Mouse (Mus musculus) MEL (cell line): ENCODE measurements at regions not wholly inside any gene's neighbourhood (a gene's known extent, or its start where the extent isn't known, plus 50 kb on each side); places are given as distances from the start of the nearest gene placed in this dataset.

Experiments
- DNase-seq: peaks from one replicate; pipeline ENCODE4 v3.0.0; 2011; ENCODE audit warnings: low read depth, low spot score
- H3K27ac ChIP-seq: 2 replicates; pipeline ENCODE4 v1.5.1; 2012; ENCODE audit warnings: low read depth, mild to moderate bottlenecking, control low read depth, low read length, moderate library complexity; ENCODE audit not compliant: control insufficient read depth
- H3K27me3 ChIP-seq, 2 experiments: fragments of 150-350 bp in 1 of 2; sonication (generic) in 1 of 2; 2 replicates each; pipeline ENCODE4 v1.6.1; 2012; ENCODE audit warnings: low read length in 2 of 2, mild to moderate bottlenecking in 2 of 2, improper control_type of control experiment in 1 of 2, moderate library complexity in 1 of 2; ENCODE audit not compliant: insufficient read depth in 2 of 2, control insufficient read depth in 1 of 2
- H3K36me3 ChIP-seq, 2 experiments: 2 replicates each; pipeline ENCODE4 v1.6.1; 2012 to 2014; ENCODE audit warnings: low read length in 2 of 2, improper control_type of control experiment in 1 of 2, inconsistent platforms in 1 of 2, mild to moderate bottlenecking in 1 of 2; ENCODE audit not compliant: insufficient read depth in 2 of 2, control insufficient read depth in 1 of 2
- H3K4me1 ChIP-seq, 2 experiments: fragments of 150-350 bp in 1 of 2; sonication (generic) in 1 of 2; 2 replicates each; pipeline ENCODE4 v1.6.1; 2012; ENCODE audit warnings: low read length in 2 of 2, improper control_type of control experiment in 1 of 2, mild to moderate bottlenecking in 1 of 2; ENCODE audit not compliant: insufficient read depth in 2 of 2, control insufficient read depth in 1 of 2
- H3K4me3 ChIP-seq, 2 experiments: fragments of 150-350 bp in 1 of 2; sonication (generic) in 1 of 2; 2 replicates each; pipeline ENCODE4 v1.5.1; 2012; ENCODE audit warnings: low read depth in 2 of 2, low read length in 2 of 2, mild to moderate bottlenecking in 2 of 2, moderate library complexity in 2 of 2, control low read depth in 1 of 2, improper control_type of control experiment in 1 of 2; ENCODE audit not compliant: control insufficient read depth in 1 of 2, insufficient read depth in 1 of 2
- H3K79me2 ChIP-seq: 2 replicates; pipeline ENCODE4 v1.6.1; 2012; ENCODE audit warnings: mild to moderate bottlenecking, low read length, moderate library complexity; ENCODE audit not compliant: control insufficient read depth, poor library complexity, insufficient read depth
- H3K9ac ChIP-seq: 2 replicates; pipeline ENCODE4 v1.6.1; 2012; ENCODE audit warnings: low read depth, mild to moderate bottlenecking, control low read depth, low read length, moderate library complexity; ENCODE audit not compliant: control insufficient read depth, poor library complexity, severe bottlenecking
- H3K9me3 ChIP-seq: fragments of 150-350 bp; sonication (generic); replicated peaks from 2 replicates; pipeline ENCODE4 v1.6.1; 2012; ENCODE audit warnings: mild to moderate bottlenecking, low read length, improper control_type of control experiment, moderate library complexity; ENCODE audit not compliant: insufficient read depth
- CTCF ChIP-seq, 3 experiments: IDR thresholded peaks in 2 of 3; conservative IDR thresholded peaks in 1 of 3; 2 replicates each; pipeline ENCODE4 v1.5.1; 2011 to 2012; ENCODE audit warnings: low read length in 3 of 3, low read depth in 2 of 3, mild to moderate bottlenecking in 2 of 3, improper control_type of control experiment in 1 of 3, inconsistent platforms in 1 of 3, mixed read lengths in 1 of 3, moderate library complexity in 1 of 3; ENCODE audit not compliant: control insufficient read depth in 1 of 3, insufficient read depth in 1 of 3, poor library complexity in 1 of 3, severe bottlenecking in 1 of 3
- EP300 ChIP-seq, 2 experiments: IDR thresholded peaks; 2 replicates each; pipeline ENCODE4 v1.6.1; 2011; ENCODE audit warnings: improper control_type of control experiment in 2 of 2, low read length in 2 of 2, low read depth in 1 of 2, mild to moderate bottlenecking in 1 of 2
- ETS1 ChIP-seq: IDR thresholded peaks from 2 replicates; pipeline ENCODE4 v1.6.1; 2012; ENCODE audit warnings: low read depth, mild to moderate bottlenecking, inconsistent platforms, low read length, improper control_type of control experiment, moderate library complexity
- GABPA ChIP-seq: IDR thresholded peaks from 2 replicates; pipeline ENCODE4 v1.6.1; 2012; ENCODE audit warnings: low read depth, mild to moderate bottlenecking, inconsistent platforms, low read length, improper control_type of control experiment, moderate library complexity
- GATA1 ChIP-seq: IDR thresholded peaks from 2 replicates; pipeline ENCODE4 v1.6.1; 2011; ENCODE audit warnings: low read depth, low read length, improper control_type of control experiment
- HCFC1 ChIP-seq: IDR thresholded peaks from 2 replicates; pipeline ENCODE4 v1.6.1; 2012; ENCODE audit warnings: low read depth, mild to moderate bottlenecking, inconsistent platforms, low read length, improper control_type of control experiment, moderate library complexity
- KAT2A ChIP-seq: conservative IDR thresholded peaks from 2 replicates; pipeline ENCODE4 v1.6.1; 2012; ENCODE audit warnings: low read depth, low read length, improper control_type of control experiment, inconsistent platforms
- MAFK ChIP-seq: IDR thresholded peaks from 2 replicates; pipeline ENCODE4 v1.6.1; 2011; ENCODE audit warnings: low read depth, mild to moderate bottlenecking, low read length, improper control_type of control experiment, borderline replicate concordance
- MAX ChIP-seq: IDR thresholded peaks from 2 replicates; pipeline ENCODE4 v1.6.1; 2011; ENCODE audit warnings: low read length, improper control_type of control experiment
- MAZ ChIP-seq: IDR thresholded peaks from 2 replicates; pipeline ENCODE4 v1.6.1; 2012; ENCODE audit warnings: low read depth, mild to moderate bottlenecking, inconsistent platforms, low read length, improper control_type of control experiment
- MYC ChIP-seq: IDR thresholded peaks from 2 replicates; pipeline ENCODE4 v1.6.1; 2011; ENCODE audit warnings: low read depth, mild to moderate bottlenecking, low read length, improper control_type of control experiment, moderate library complexity
- NELFE ChIP-seq: IDR thresholded peaks from 2 replicates; pipeline ENCODE4 v1.6.1; 2011; ENCODE audit warnings: low read depth, low read length, improper control_type of control experiment
- POLR2AphosphoS5 ChIP-seq: IDR thresholded peaks from 2 replicates; pipeline ENCODE4 v1.6.1; 2012; ENCODE audit warnings: low read depth, borderline replicate concordance, mild to moderate bottlenecking, inconsistent platforms, low read length, moderate library complexity, mixed read lengths
- RCOR1 ChIP-seq: IDR thresholded peaks from 2 replicates; pipeline ENCODE4 v1.6.1; 2012; ENCODE audit warnings: low read depth, mild to moderate bottlenecking, inconsistent platforms, low read length, improper control_type of control experiment
- SIN3A ChIP-seq: IDR thresholded peaks from 2 replicates; pipeline ENCODE4 v1.6.1; 2012; ENCODE audit warnings: low read length, improper control_type of control experiment, inconsistent platforms
- TAL1 ChIP-seq: IDR thresholded peaks from 2 replicates; pipeline ENCODE4 v1.6.1; 2012; ENCODE audit warnings: mild to moderate bottlenecking, inconsistent platforms, low read length, moderate library complexity, mixed read lengths
- TBP ChIP-seq: IDR thresholded peaks from 2 replicates; pipeline ENCODE4 v1.8.0; 2011; ENCODE audit warnings: low read depth, low read length, improper control_type of control experiment
- TCF12 ChIP-seq: IDR thresholded peaks from 2 replicates; pipeline ENCODE4 v1.6.1; 2014; ENCODE audit warnings: low read depth, mild to moderate bottlenecking, inconsistent platforms, low read length, improper control_type of control experiment, moderate library complexity
- UBTF ChIP-seq: IDR thresholded peaks from 2 replicates; pipeline ENCODE4 v1.6.1; 2012; ENCODE audit warnings: low read depth, mild to moderate bottlenecking, inconsistent platforms, low read length, improper control_type of control experiment, moderate library complexity, borderline replicate concordance; ENCODE audit not compliant: insufficient read depth
- ZC3H11A ChIP-seq: IDR thresholded peaks from 2 replicates; pipeline ENCODE4 v1.6.1; 2012; ENCODE audit warnings: low read depth, mild to moderate bottlenecking, inconsistent platforms, low read length, improper control_type of control experiment
- ZKSCAN1 ChIP-seq: IDR thresholded peaks from 2 replicates; pipeline ENCODE4 v1.6.1; 2012; ENCODE audit warnings: low read depth, mild to moderate bottlenecking, inconsistent platforms, low read length, improper control_type of control experiment, moderate library complexity

DNA sequence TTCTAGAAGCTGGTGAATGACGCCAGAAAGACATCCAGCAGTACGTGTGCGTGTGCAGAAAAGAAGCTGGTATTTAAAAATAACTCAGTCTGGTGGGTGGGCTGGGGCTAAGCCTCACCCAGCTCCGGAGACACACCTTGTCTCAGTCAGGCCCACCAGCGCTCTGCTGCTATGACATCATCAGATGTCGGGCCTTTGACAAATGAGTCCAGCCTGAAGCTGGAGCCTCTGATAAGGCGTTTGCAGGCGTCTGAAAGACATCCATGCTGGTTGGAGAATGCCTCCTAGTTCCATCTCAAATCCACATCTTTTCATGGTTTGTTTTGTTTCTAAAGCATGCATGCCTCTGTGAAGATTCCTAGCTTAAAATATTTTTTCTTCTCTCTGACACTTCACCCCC, 344.2 kb downstream of the H2al1j start:
- no peaks in the 10 kb centered on the region; a peak in 1 of 4 replicates for H3K27me3 ChIP-seq

DNA sequence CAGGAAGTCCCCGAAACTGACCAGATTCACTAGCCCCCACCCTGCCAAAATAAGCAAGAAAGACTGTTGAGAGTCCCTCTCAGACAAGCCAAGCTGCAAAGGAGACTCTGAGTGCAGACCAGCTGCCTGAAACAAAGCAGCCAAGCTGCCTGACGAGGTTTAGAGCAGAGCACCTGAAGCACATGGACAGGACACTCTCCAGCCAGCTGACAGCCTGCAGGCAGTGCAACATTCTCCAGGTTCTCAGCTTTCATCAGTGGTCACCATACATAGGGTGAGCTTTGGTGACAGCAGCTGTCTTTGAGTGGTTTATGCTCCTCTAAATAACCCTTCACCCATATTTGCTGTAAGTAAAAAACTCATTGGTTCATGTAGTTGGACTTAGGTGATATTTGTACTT, 350.5 kb downstream of the H2al1j start:
- H3K9me3 ChIP-seq: no peaks in the 10 kb centered on the region
- no peak overlapping the region for H3K4me3 ChIP-seq
- H3K27ac ChIP-seq: no peak overlapping the region
- H3K27me3 ChIP-seq: no peaks in the 10 kb centered on the region
- peaks cover 0 to 13% of the 10 kb centered on the region in 2 experiments; a peak in 2 of 4 replicates for H3K36me3 ChIP-seq
- no peak for DNase-seq
- H3K79me2 ChIP-seq: no peaks in the 10 kb centered on the region
- TF ChIP-seq ETS1 (no peak), ZKSCAN1 (no peak), ZC3H11A (no peak), POLR2AphosphoS5 (no peak)
- peaks cover 7 to 15% of the 10 kb centered on the region in 2 experiments for H3K4me1 ChIP-seq
- H3K9ac ChIP-seq: no peak overlapping the region

More for the DNA sequence above, 344.2 kb downstream of the H2al1j start:
- H3K9me3 ChIP-seq: no peaks in the 10 kb centered on the region
- H3K27ac ChIP-seq: no peak overlapping the region
- peaks cover 0 to 4% of the 10 kb centered on the region in 2 experiments; a peak in 2 of 4 replicates for H3K36me3 ChIP-seq
- no peak for TF ChIP-seq MYC
- peak; percentile 73 for TF ChIP-seq ETS1
- TF ChIP-seq TAL1: peak; percentile 69
- peak; percentile 62 for TF ChIP-seq GATA1
- TF ChIP-seq ZC3H11A: no peak
- TF ChIP-seq TCF12: peak; percentile 22; the same call in 1 of the 2 replicates
- peak; percentile 36 to 37; a peak in 2 of 4 replicates for TF ChIP-seq EP300 (IDR thresholded peaks at IDR 0.05; ENCODE audit: low read depth in 1 of 2, low read length in 2 of 2)
- no peak overlapping the region for H3K9ac ChIP-seq
- no peak overlapping the region for H3K4me3 ChIP-seq
- H3K79me2 ChIP-seq: no peaks in the 10 kb centered on the region
- peak; percentile 73 for DNase-seq
- peaks cover 2 to 8% of the 10 kb centered on the region in 2 experiments; a peak in 2 of 4 replicates for H3K4me1 ChIP-seq

DNA sequence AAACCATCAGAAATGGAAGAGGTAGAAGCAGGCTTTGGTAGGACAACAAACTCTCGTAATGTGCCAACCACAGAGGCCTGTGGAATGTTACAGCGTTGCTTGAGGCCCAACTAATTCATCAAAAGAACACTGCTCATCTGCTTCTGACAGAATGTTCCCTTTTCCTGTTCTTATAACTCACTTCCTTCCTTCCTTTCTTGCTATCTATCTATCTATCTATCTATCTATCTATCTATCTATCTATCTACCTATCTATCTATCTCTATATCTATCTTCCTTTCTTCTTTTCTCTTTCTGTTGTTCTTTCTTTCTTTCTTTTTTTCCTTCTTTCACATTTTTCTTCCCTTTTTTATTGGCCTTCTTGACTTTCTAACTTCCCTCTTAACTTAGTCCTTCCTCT, 353.7 kb downstream of the H2al1j start:
- H3K9ac ChIP-seq: no peak overlapping the region
- no peaks in the 10 kb centered on the region for H3K9me3 ChIP-seq
- no peak for DNase-seq
- TF ChIP-seq GATA1 (peak; percentile 87), MAX (no peak), GABPA (no peak), RCOR1 (0 out of 2 replicates have a peak, but pooled peaks have one; percentile 33), MYC (no peak), EP300 (IDR thresholded peaks at IDR 0.05; ENCODE audit: low read depth in 1 of 2, low read length in 2 of 2) (peak; percentile 29 to 69; a peak in 2 of 4 replicates), MAZ (no peak), SIN3A (peak; percentile 41; the same call in 1 of the 2 replicates), TBP (no peak), CTCF (IDR thresholded peaks at IDR 0.05 in 2 of 3, conservative IDR thresholded peaks at IDR 0.05 in 1 of 3; ENCODE audit: control insufficient read depth in 1 of 3, insufficient read depth in 1 of 3, low read depth in 2 of 3, low read length in 3 of 3, poor library complexity in 1 of 3, severe bottlenecking in 1 of 3) (no peak), MAFK (no peak), HCFC1 (0 out of 2 replicates have a peak, but pooled peaks have one; percentile 24), ETS1 (no peak), NELFE (0 out of 2 replicates have a peak, but pooled peaks have one; percentile 17), KAT2A (no peak), UBTF (no peak)
- no peaks in the 10 kb centered on the region for H3K27me3 ChIP-seq
- peaks cover 7 to 13% of the 10 kb centered on the region in 2 experiments for H3K4me1 ChIP-seq
- no peak overlapping the region for H3K4me3 ChIP-seq
- no peaks in the 10 kb centered on the region for H3K79me2 ChIP-seq
- peaks cover 0 to 13% of the 10 kb centered on the region in 2 experiments; a peak in 2 of 4 replicates for H3K36me3 ChIP-seq
- H3K27ac ChIP-seq: no peak overlapping the region
